Mouse (Mus musculus) liver, adult 2 months (tissue): ENCODE results near the gene A4gnt. TPM values are rescaled to one million over a fixed set of nuclear protein-coding genes. Genes with fewer than 3 reads are reported as not detected.
A peak's percentile ranks its signal among the peaks of the same experiment; 100 is the strongest.

ENCODE experiments used
- DNase-seq: peaks from one replicate; pipeline ENCODE4 v3.0.0-alpha.2; 2011; ENCODE audit warnings: low read depth, low spot score; ENCODE audit errors: extremely low read depth
- H3K27ac ChIP-seq: fragments of 200-500 bp; replicated peaks from 2 replicates; pipeline ENCODE4 v1.5.1; 2012; ENCODE audit warnings: low read depth, mild to moderate bottlenecking, control low read depth, inconsistent platforms, low read length; ENCODE audit not compliant: insufficient read depth
- H3K27me3 ChIP-seq: fragments of 200-500 bp; 2 replicates; pipeline ENCODE4 v1.6.1; 2012; ENCODE audit warnings: mild to moderate bottlenecking, moderate library complexity, low read length, inconsistent platforms; ENCODE audit not compliant: control insufficient read depth, insufficient read depth
- H3K36me3 ChIP-seq: fragments of 200-500 bp; 2 replicates; pipeline ENCODE4 v1.6.1; 2012; ENCODE audit warnings: low read length, inconsistent platforms; ENCODE audit not compliant: control insufficient read depth, insufficient read depth
- H3K4me1 ChIP-seq: fragments of 200-500 bp; 2 replicates; pipeline ENCODE4 v1.6.1; 2011; ENCODE audit warnings: low read length; ENCODE audit not compliant: control insufficient read depth, insufficient read depth
- H3K4me3 ChIP-seq: fragments of 200-500 bp; 2 replicates; pipeline ENCODE4 v1.5.1; 2011; ENCODE audit warnings: low read depth, mild to moderate bottlenecking, control low read depth, low read length, moderate library complexity; ENCODE audit not compliant: insufficient read depth
- H3K79me2 ChIP-seq: fragments of 200-500 bp; 2 replicates; pipeline ENCODE4 v1.6.1; 2012; ENCODE audit warnings: inconsistent platforms, mild to moderate bottlenecking, low read length, moderate library complexity; ENCODE audit not compliant: control insufficient read depth, insufficient read depth
- H3K9ac ChIP-seq: fragments of 200-500 bp; 2 replicates; pipeline ENCODE4 v1.6.1; 2012; ENCODE audit warnings: low read depth, mild to moderate bottlenecking, control low read depth, inconsistent platforms, low read length
- CTCF ChIP-seq: fragments of 200-500 bp; IDR thresholded peaks from 2 replicates; pipeline ENCODE4 v1.5.1; 2011; ENCODE audit warnings: low read depth, low read length, control low read depth
- POLR2A ChIP-seq: fragments of 200-500 bp; IDR thresholded peaks from 2 replicates; pipeline ENCODE4 v1.6.1; 2011; ENCODE audit warnings: low read length, control low read depth; ENCODE audit not compliant: insufficient read depth; ENCODE audit errors: extremely low read depth
- WGBS: fragments of 180-500 bp; shearing (Covaris S2); methylation state at CpG from one replicate; pipeline ENCODE4 v1.1.7; 2018; 5-methylcytosine and 5-hydroxymethylcytosine counted together
- polyA plus RNA-seq: library from polyadenylated mRNA; depleted of rRNA; stranded (reverse); fragments of >200 nt; gene quantifications from 2 replicates; pipeline ENCODE4 v1.2.3, GENCODE M21; 2012
- total RNA-seq: library from RNA; depleted of rRNA; stranded (reverse); fragments of >200 nt; gene quantifications from 2 replicates; pipeline ENCODE4 v1.2.3, GENCODE M21; 2014

The A4gnt gene
- total and polyA plus RNA-seq, 2 experiments: not detected

DNA sequence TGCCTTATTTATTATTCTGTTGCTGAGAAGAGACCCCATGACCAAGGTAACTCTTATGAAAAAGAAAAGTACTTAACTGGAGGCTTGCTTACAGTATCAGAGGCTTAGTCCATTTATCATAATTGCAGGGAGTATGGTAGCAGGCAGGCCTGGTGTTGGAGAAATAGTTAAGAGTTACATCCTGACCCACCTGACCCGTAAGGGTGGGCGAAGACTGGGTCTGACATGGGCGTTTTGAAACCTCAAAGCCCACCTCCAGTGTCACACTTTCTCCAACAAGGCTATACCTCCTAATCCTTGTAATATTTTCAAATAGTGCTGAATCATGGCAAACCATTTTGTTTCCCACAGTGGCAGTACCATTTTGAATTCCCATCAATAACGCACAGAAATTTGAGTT is 16.3 kb downstream of the A4gnt start:
- Histone ChIP-seq H3K27me3 (no peaks in the 10 kb centered on the region), H3K9ac (no peak overlapping the region), H3K79me2 (no peaks in the 10 kb centered on the region), H3K27ac (no peak overlapping the region), H3K4me3 (no peak overlapping the region), H3K36me3 (no peaks in the 10 kb centered on the region), H3K4me1 (no peaks in the 10 kb centered on the region)
- DNase-seq: no peak
- WGBS: 84% methylated on average over 4 of the region's 4 CpGs
- TF ChIP-seq POLR2A (no peak), CTCF (no peak)

DNA sequence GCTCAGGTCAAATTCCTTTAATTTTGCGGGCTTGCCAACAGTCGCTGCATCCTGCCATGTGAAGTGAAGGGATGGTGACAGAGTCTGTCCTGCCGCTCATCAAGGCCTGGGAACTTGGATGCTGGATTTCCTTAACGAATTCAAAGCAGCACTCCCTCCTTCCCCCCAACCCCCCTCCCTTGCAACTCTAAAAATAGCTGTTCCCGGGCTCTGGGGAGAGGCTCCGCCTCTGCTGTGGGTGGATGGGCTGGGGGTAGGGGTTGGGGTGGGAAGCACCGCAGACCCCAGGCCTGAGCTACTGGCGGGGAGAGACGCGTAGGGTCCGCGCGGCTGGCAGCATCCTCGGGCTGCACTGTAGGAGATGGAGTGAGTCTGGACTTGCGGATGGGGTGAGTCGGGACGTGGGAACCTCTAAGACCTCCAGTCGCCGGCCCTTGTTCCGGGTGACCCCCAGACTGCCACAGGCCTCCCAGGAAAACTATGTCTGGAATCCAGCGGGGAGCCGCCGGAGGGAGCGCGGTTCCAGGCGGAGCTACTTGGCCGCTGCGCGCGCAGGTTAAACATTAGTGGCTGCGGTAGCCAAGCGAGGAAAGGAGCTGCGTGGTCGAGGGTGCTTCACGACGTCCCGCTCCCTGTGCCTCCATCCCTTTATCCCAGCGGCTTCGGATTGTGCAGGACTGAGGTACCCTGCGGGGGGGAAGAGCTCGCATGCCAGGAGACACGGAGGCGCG is 17.1 kb downstream of the A4gnt start, which contains the start of gene Dzip1l:
TSS of gene Dzip1l (plus strand) at position 216 of the 731 bp plus-strand sequence.
- H3K4me3 ChIP-seq: peak within 1 kb of the TSS; percentile 60
- WGBS: 4% methylated on average over 44 of the region's 44 CpGs
- no peaks in the 10 kb centered on the region for H3K36me3 ChIP-seq
- no peaks in the 10 kb centered on the region for H3K27me3 ChIP-seq
- 0 out of 2 replicates have a peak within 1 kb of the TSS, but pooled peaks have one; percentile 14 for H3K27ac ChIP-seq
- no peaks in the 10 kb centered on the region for H3K4me1 ChIP-seq
- no peak for DNase-seq
- H3K79me2 ChIP-seq: no peaks in the 10 kb centered on the region
- TF ChIP-seq POLR2A: no peak
- TF ChIP-seq CTCF: no peak
- peak within 1 kb of the TSS; percentile 40 for H3K9ac ChIP-seq

DNA sequence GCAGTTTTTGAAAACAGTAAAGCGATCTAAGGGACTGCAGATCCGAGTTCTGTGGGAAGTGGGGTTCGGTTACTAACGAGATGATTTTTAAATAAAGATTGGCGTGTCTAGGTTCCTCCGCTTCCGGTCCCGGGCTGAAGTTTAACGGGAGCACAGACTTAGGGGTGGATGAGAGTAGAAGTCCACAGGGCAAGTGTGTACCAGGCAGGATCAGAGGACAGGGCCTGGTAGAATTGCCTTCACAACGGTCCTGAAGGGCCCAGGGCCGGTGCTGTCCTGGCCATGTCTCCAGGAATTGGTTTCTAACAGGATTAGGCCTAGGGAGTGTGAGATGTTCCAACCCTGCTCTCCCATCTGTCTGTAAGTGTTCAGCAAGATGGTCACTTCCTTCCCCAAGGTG is 17.8 kb downstream of the A4gnt start:
- Histone ChIP-seq H3K4me3 (peak overlapping the region; percentile 60), H3K9ac (no peak overlapping the region; the same call in 1 of the 2 replicates), H3K36me3 (no peaks in the 10 kb centered on the region), H3K79me2 (no peaks in the 10 kb centered on the region), H3K27me3 (no peaks in the 10 kb centered on the region), H3K4me1 (no peaks in the 10 kb centered on the region), H3K27ac (0 out of 2 replicates have a peak overlapping the region, but pooled peaks have one; percentile 14)
- TF ChIP-seq CTCF (no peak), POLR2A (no peak)
- no peak for DNase-seq
- WGBS: 17% methylated on average over 11 of the region's 11 CpGs

DNA sequence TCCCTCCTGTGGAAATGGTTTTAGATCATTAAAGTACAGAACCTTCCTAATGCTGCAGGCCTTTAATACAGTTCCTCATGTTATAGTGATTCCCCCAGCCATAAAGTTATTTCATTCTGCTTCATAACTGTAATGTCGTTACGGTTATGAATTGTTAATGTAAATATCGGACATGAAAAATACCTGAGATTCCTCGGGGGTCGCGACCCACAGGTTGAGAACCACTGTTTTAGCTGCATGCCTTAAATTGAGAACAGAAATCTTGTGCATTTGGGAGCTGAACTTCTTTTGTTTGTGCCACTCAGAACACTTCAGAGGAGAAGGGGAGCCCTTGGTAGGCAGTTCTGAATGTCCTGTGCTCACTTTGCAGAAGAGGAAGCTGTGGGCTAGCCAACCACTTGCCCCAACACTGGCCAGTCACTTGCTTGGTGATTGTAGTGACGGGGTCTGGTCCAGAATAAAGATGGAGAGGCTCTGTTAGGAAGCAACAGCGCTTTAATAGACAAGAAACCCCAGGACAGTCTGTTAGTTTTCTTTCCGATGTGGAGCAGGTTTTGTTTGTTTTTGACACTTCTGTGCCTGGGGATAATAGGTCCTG is 18.3 kb downstream of the A4gnt start:
- H3K9ac ChIP-seq: no peak overlapping the region
- H3K4me3 ChIP-seq: no peak overlapping the region
- DNase-seq: no peak
- no peaks in the 10 kb centered on the region for H3K27me3 ChIP-seq
- no peaks in the 10 kb centered on the region for H3K4me1 ChIP-seq
- no peaks in the 10 kb centered on the region for H3K79me2 ChIP-seq
- 74% methylated on average over 9 of the region's 9 CpGs for WGBS
- TF ChIP-seq POLR2A: no peak
- no peak for TF ChIP-seq CTCF
- no peak overlapping the region for H3K27ac ChIP-seq
- no peaks in the 10 kb centered on the region for H3K36me3 ChIP-seq

DNA sequence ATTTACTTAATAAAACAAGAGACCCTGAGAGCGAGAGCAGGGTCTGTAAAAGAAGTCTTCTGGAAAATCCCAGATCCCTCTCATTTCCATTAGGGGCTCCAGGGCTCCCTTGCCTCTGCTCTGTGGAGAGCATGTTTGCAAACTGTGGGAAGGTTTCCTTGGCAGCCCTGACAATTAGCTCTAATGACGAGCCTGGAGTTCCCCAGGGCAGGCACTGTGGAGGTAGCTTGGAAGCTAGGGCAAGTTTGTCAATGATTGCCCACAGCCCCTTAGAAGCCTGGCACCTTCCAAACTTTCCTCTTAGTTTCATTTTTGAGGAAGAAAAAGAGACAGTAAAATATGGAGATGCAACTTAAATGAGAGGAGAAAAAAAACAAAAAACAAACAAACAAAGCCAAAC is 19.5 kb downstream of the A4gnt start:
- no peaks in the 10 kb centered on the region for H3K36me3 ChIP-seq
- H3K27me3 ChIP-seq: no peaks in the 10 kb centered on the region
- no peak overlapping the region for H3K9ac ChIP-seq
- no peak overlapping the region for H3K27ac ChIP-seq
- H3K4me3 ChIP-seq: no peak overlapping the region
- no peak for DNase-seq
- TF ChIP-seq CTCF: no peak
- no peaks in the 10 kb centered on the region for H3K79me2 ChIP-seq
- 43% methylated on average over 2 of the region's 2 CpGs for WGBS
- H3K4me1 ChIP-seq: no peaks in the 10 kb centered on the region

DNA sequence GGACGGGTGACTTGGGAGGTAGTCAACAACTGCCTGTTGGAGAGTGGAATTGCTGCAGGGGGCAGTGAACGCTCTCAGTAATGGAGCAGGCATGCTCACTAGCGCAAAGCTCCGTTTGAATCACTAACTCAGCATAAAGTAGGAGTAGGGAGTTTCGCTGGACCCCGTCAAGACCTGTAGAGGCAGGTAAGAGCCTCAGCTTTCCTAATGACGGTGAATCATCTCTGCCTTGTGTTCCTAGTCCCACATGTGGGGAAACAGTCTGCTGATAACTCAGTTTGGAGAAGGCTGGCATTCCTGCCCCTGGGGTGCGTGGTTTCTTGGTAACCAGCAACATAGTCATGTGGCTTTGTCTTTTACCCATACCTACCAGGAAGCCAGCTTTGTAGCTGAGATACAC is 20.0 kb downstream of the A4gnt start:
- TF ChIP-seq POLR2A (no peak), CTCF (no peak)
- Histone ChIP-seq H3K9ac (no peak overlapping the region), H3K27me3 (no peaks in the 10 kb centered on the region), H3K4me3 (no peak overlapping the region), H3K4me1 (no peaks in the 10 kb centered on the region), H3K27ac (no peak overlapping the region), H3K36me3 (no peaks in the 10 kb centered on the region), H3K79me2 (no peaks in the 10 kb centered on the region)
- no peak for DNase-seq
- 60% methylated on average over 8 of the region's 8 CpGs for WGBS
